Mouse (Mus musculus) brown adipose tissue, adult 24 weeks (tissue): Measurements from ENCODE around the gene Set. TPM values are rescaled to one million over a fixed set of nuclear protein-coding genes. Genes with fewer than 3 reads are reported as not detected.

Source experiments
- H3K27ac ChIP-seq: fragments of 200-500 bp; replicated peaks from 2 replicates; pipeline ENCODE4 v1.5.1; 2012; ENCODE audit warnings: low read depth, mild to moderate bottlenecking, low read length
- H3K4me1 ChIP-seq: fragments of 200-500 bp; 2 replicates; pipeline ENCODE4 v1.6.1; 2012; ENCODE audit warnings: low read length, mixed read lengths; ENCODE audit not compliant: control insufficient read depth, insufficient read depth, insufficient read length
- H3K4me3 ChIP-seq: fragments of 200-500 bp; 2 replicates; pipeline ENCODE4 v1.5.1; 2012; ENCODE audit warnings: low read depth, mild to moderate bottlenecking, low read length, moderate library complexity; ENCODE audit not compliant: insufficient read depth
- polyA plus RNA-seq: library from polyadenylated mRNA; stranded (reverse); fragments of >200 nt; gene quantifications from 2 replicates; pipeline ENCODE4 v1.2.4, GENCODE M21; 2012; ENCODE audit not compliant: missing spikeins, insufficient read depth, insufficient read length

Set gene
- polyA plus RNA-seq, 1 experiment, result 139 TPM

DNA sequence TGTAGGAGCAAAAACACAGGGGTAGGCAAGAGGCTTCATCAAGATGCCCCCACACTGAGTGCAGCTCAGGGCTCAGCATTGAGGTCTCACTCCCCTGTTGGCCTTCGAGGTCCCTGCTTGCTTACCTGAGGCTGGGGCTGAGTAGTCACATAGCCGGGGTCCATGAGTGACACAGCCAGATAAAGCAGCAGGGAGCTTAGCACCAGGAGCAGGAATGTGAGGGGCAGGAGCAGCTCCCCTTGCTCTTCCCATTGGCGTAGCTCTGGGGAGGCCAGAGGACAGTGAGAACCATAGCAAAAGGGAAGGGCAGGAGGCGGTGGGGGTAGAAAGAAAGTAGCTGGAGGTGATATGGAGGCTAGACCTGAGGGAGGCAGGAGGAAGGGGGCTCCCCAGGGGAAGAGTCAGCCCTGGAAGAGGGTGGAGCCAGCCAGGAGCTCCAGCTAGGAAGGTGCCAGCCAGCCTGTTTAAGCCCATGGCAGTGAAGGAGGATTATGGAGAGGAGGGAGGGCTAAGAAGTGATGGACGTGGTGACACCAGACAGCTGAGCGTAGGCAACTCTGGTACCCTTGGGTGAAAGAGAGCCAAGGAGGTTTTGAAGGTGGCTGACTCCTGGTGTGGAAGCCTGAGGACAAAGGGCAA is 35.2 kb downstream of the Set start:
- Histone ChIP-seq H3K4me3 (0 out of 2 replicates have a peak overlapping the region, but pooled peaks have one; percentile 62), H3K27ac (no peak overlapping the region), H3K4me1 (peaks cover 3% of the 10 kb centered on the region; the same call in 1 of the 2 replicates)

DNA sequence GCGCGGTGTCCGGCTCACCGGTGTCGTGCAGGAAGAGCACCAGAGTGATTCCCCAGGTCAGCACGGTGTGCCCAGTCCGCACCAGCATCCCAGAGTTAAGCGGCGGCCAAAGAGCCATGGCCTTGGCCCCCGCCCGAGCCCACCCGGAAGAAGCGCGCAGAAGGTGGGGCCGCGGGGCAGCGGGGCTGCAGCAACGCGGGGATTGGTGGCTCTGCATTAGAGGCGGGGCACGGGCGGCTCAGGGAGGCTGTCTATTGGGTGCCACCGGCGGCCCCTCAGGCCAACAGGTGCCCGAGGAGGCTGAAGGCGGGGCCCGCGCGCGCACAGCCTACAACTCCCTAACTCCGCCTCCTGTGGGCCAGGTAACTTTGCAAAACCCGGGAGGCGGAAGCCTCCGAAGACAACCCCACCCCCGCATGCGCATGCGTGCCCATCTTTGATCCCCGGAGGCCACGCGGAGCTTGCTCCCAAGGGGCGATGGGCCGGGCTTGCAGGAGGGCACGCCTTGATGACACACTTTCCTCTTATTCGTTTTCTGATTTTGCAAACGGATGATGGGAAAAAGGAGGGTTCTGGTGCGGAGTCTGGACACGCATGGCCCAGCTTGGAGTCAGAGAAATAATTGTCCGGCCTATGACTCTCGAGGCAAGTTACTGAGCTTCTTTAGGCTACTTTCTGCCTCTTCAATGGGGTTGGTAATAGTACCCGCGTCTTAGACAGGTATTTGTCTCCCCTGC is 36.5 kb downstream of the Set start, which contains the start of gene Zdhhc12:
TSS of gene Zdhhc12 (minus strand) at position 178 of the 737 bp plus-strand sequence.
- Histone ChIP-seq H3K4me1 (peaks cover 3% of the 10 kb centered on the region; the same call in 1 of the 2 replicates), H3K4me3 (peak within 1 kb of the TSS; percentile 62), H3K27ac (0 out of 2 replicates have a peak within 1 kb of the TSS, but pooled peaks have one; percentile 1)

DNA sequence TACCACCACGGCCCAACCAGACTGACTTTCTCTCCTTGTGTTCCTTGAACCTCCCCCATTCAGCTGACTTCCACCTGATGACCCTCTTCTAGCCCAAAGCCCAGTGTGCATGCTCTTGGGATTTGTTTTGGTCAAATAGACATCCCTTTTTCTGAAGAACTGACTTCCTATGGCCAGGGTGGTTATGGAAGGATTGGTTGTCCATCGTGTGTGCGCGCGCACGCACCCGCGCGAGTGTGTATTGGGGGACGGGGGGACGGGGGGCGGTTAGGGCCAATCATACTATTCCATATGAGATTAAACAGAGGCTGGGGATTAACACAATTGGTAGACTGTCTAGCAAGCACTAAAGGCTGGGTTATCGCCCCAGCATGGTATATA is 37.0 kb downstream of the Set start:
- Histone ChIP-seq H3K27ac (0 out of 2 replicates have a peak overlapping the region, but pooled peaks have one; percentile 1), H3K4me1 (peaks cover 3% of the 10 kb centered on the region; the same call in 1 of the 2 replicates)

DNA sequence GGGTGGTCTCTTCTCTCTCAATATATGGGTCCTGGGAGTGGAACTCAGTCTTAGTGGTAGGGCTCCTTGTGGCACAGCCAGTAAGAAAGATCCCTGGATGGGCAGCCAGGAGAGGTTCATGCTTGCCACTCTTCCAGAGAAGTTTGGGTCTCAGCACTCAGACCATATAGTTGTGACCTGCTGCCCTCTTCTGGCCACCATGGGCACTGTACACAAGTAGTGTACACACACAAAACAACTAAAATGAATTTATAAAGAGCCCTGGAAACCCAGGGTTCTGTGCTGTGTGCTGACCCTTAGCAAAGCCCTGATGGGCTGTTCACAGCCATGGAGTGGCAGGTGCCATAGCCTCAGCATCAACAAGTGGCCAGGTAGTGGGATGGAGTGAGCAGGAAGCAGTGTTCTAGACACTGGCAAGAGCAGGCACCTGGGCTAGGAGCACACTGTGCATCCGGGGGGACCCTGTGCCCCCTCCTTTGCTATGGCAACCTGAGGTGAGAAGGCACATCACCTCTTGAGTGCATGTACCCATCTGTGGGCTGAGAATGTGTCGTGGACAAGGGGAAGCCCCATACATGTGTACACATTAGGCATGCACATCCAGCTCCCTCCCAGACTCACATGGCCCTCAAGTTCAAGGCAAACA is 38.8 kb downstream of the Set start:
- Histone ChIP-seq H3K27ac (no peak overlapping the region), H3K4me3 (no peak overlapping the region), H3K4me1 (peaks cover 3% of the 10 kb centered on the region; the same call in 1 of the 2 replicates)

More for the DNA sequence above, 37.0 kb downstream of the Set start:
- H3K4me3 ChIP-seq, result peak overlapping the region; percentile 62

DNA sequence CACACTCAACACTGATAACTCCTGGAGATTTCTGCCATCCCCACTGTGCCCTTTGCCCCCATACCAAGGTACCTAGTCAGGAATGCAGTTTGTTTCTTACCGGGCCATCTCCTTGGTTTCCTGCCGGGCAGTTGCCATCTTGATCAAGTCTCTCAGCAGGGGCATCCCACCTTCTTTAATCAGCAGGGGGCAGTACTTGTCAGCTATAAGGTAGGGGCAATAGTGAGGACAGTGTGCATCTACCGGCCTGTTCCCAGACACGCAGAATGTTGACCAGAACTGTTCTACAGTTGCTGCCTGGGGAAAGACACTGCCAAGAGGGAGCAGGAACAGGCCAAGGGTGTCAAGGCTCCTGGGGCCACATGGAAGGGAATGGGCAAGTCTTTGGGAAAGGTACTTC is 43.0 kb downstream of the Set start:
- Histone ChIP-seq H3K4me3 (no peak overlapping the region), H3K4me1 (no peaks in the 10 kb centered on the region), H3K27ac (no peak overlapping the region)

DNA sequence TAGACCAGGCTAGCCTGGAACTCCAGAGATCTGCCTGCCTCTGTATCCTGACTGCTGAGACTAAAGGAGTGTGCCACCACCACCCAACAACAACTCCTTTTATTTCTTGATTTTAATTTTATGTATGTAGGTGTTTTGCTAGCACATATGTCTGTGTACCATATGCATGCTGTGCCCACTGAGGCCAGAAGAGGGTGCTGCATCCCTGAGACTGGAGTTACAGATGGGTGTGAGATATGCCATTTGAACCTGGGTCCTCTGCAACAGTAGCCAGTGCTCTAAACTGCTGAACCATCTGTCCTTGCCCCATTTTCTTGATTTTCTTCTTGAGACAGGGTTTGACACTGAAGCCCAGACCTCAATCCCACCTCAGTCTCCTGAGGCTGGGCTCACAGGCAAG is 49.2 kb downstream of the Set start:
- Histone ChIP-seq H3K27ac (no peak overlapping the region), H3K4me1 (no peaks in the 10 kb centered on the region), H3K4me3 (no peak overlapping the region)

DNA sequence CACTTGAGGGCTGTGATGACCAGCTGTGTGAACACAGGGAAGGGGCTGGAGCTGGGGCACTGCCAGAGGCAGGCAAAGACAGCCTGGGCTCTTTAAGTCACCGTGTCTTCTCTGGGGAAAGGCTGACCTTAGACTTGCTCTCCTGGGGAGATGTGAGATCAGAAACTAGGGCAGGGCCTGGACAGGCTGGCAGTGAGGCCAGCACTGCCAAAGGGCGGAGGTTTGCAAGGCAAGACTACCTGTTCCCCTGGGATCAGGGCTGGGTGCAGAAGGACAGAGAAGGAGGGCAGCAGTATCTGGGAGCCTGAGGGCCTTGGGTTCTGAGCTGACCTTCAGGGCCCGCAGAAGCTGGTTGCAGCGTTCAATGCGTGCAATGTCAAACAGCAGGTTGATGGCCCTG is 50.5 kb downstream of the Set start:
- H3K27ac ChIP-seq, result peak overlapping the region; percentile 43
- H3K4me3 ChIP-seq, result no peak overlapping the region
- H3K4me1 ChIP-seq, result no peaks in the 10 kb centered on the region

DNA sequence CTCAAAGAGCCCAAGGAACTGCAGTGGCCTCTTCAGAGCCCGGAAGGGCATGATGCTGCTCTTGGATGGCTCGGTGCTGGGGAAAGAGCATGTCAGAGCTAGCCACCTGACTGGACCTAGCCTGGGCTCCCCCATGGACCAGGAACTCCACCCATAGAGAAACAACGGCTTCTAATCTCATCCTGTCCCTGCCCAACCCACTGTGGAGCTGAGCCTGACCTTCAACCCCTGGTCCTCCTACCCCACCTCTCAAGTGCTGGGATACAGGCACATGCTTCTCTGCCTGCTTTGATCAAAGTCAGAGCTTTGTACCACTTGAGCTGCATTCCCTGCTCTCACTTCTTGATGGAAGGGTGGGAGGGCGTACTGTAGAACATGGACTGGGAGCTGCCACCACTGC is 51.1 kb downstream of the Set start:
- no peak overlapping the region for H3K4me3 ChIP-seq
- no peak overlapping the region for H3K27ac ChIP-seq
- H3K4me1 ChIP-seq, result no peaks in the 10 kb centered on the region

DNA sequence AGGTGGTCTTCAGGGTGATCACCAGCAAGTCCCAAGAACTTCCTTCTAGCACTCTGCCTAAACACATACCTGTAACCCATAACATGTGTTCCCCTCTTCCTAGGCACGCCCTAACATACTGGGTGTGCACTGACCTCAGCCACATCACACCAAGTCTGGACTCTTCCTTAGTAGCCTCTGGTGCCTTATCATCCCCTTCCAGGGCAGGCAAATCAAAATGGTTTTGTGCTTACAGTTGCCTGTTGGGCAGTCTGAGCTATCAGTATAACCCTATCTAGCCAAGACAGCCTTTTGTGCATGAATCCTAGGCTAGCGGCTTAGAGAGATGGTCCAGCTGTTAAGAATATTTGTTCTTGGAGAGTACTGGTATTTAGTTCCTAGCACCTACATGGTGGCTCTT is 54.3 kb downstream of the Set start:
- H3K27ac ChIP-seq, result no peak overlapping the region
- H3K4me3 ChIP-seq, result no peak overlapping the region
- H3K4me1 ChIP-seq, result no peaks in the 10 kb centered on the region

DNA sequence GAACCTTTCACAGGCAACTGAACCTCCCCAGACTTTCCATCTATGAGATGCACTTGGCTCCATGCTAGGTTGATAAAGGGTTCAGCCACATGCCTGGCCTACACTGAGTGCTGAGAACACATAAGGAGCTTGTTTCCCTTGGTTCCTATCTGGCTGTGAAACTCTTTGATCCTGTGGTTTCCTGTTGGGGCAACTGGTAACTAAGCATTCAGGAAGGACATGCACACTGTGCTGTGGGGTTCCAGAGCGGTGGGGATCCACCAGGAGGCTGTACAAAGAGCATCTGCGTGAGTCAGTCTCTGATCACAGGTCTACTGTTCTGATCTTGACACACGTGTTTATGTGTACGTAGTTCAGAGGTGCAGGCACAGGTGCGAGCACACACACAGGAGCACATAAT is 55.4 kb downstream of the Set start:
- H3K27ac ChIP-seq, result no peak overlapping the region
- H3K4me3 ChIP-seq, result no peak overlapping the region
- no peaks in the 10 kb centered on the region for H3K4me1 ChIP-seq

DNA sequence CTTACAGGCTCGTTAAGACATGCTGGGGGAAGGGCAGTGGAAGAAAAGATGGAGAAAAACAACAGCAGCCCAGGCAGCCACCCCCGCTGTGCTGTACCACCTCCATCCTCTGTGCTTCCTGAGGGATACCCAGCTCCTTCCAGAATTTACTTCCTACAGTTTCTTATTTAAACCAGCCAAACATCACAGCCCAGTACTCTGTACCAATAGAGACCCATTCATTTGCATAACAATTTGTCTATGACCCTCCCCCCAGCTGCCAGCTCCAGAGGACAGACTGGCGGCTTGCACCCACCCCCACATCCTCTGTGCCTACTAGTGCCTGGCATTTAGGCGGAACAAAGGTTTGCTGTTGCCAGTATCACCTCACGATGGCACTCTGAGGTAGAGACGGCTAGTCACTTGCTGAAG is 62.5 kb downstream of the Set start:
- Histone ChIP-seq H3K4me3 (no peak overlapping the region), H3K4me1 (no peaks in the 10 kb centered on the region), H3K27ac (no peak overlapping the region)

DNA sequence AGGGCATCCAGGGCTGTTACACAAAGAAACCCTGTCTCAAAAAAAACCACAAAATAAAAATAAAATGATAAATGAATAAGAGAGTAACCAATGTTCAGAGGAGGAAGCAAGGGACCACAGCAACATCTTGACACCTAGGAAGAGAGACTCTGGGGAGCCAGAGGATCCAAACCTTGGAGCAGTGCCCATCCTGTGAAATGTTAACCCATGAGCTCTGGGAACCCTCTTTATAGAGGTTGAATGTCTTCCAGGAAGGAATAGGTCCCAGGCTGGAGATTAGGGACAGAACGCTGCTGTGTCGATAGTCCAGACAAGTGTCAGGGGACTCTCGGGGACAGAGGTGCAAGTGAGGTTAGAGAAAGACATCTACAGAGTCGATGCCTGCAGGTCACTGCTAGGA is 63.1 kb downstream of the Set start:
- H3K4me3 ChIP-seq, result no peak overlapping the region
- H3K27ac ChIP-seq, result no peak overlapping the region
- H3K4me1 ChIP-seq, result no peaks in the 10 kb centered on the region

Other genes starting within 250 kb of the Set start
- gene Urm1, start 237.3 kb upstream of the Set start, polyA plus RNA-seq, result 15.8 and 34.2 TPM in 2 replicates
- gene Cercam, start 188.2 kb upstream of the Set start, polyA plus RNA-seq, result 3.1 and 3.5 TPM in 2 replicates
- gene Odf2, start 168.2 kb upstream of the Set start, polyA plus RNA-seq, result 7.4 and 13.7 TPM in 2 replicates
- 13.1 and 20.3 TPM in 2 replicates for gene Gle1, start 122.0 kb upstream of the Set start, polyA plus RNA-seq
- 81.3 and 132 TPM in 2 replicates for gene Sptan1, start 91.8 kb upstream of the Set start, polyA plus RNA-seq
- 6.2 and 6.6 TPM in 2 replicates for gene Wdr34, start 8.5 kb upstream of the Set start, polyA plus RNA-seq
- gene Pkn3, start 20.3 kb downstream of the Set start, polyA plus RNA-seq, result 1.3 and 4.2 TPM in 2 replicates
- 3.8 and 5.7 TPM in 2 replicates for gene Zdhhc12, start 36.3 kb downstream of the Set start, polyA plus RNA-seq
- gene Zer1, start 67.2 kb downstream of the Set start, polyA plus RNA-seq, result 19.2 and 23.8 TPM in 2 replicates
- gene Tbc1d13, start 76.4 kb downstream of the Set start, polyA plus RNA-seq, result 28.8 and 38.6 TPM in 2 replicates
- 64.4 and 85.8 TPM in 2 replicates for gene Endog, start 114.1 kb downstream of the Set start, polyA plus RNA-seq
- 11.0 and 12.7 TPM in 2 replicates for gene Spout1, start 121.1 kb downstream of the Set start, polyA plus RNA-seq
- 17.4 and 19.1 TPM in 2 replicates for gene Kyat1, start 148.5 kb downstream of the Set start, polyA plus RNA-seq
- 11.9 and 14.8 TPM in 2 replicates for gene Lrrc8a, start 180.3 kb downstream of the Set start, polyA plus RNA-seq
- not detected in 2 replicates for gene Gm28035, start 183.2 kb downstream of the Set start, polyA plus RNA-seq
- 16.2 and 19.3 TPM in 2 replicates for gene Phyhd1, start 208.8 kb downstream of the Set start, polyA plus RNA-seq
- not detected in 2 replicates for gene Gm28038, start 223.7 kb downstream of the Set start, polyA plus RNA-seq
- gene Dolk, start 229.0 kb downstream of the Set start, polyA plus RNA-seq, result 37.8 and 40.5 TPM in 2 replicates
- gene Nup188, start 229.0 kb downstream of the Set start, polyA plus RNA-seq, result 10.9 and 19.5 TPM in 2 replicates